Mouse (Mus musculus) fat pad, adult 2 months (tissue): ENCODE results near the gene Armh3.

Experiments used
- DNase-seq: peaks from one replicate; pipeline ENCODE4 v3.0.0-alpha.2; 2011; ENCODE audit warnings: low read depth, low spot score; ENCODE audit errors: extremely low read depth

The Armh3 gene

DNA sequence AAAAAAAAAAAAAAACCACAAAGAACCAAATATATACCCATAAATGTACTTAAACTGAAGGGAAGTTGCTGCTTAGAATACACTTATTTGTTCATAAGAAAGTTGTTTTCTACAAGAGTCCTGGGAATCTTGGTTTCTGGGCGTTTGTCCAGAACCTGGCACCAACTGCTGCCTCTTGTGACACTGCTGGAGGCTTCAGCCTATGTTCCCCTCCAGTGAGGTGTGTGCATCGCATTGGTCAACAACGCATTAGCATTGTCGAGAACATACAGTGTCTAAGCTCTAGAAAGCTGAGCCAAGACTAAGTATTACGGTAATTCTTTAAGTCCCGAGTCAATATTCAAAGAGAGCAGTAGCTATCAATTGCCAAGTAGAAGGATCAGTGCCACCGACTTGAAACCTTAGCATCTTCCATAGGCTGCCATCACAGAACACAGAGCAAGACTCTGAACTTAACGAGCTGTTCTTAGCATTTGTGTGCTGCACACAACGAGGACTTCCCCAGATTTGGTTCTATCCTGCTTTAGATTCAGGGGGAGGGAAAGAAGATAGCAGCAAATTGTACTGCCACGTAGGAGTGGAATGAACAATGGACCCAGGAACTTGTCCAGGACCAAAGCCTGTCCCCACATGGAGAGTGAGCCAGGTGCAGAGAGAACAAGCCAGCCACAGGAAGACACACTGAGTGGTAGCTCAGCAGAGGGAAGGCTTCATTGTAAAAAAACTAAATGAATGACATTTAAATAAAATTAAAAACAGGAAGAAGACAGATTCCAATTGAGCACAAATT lies 86.9 kb downstream of the Armh3 start:
- peak; percentile 74 for DNase-seq

DNA sequence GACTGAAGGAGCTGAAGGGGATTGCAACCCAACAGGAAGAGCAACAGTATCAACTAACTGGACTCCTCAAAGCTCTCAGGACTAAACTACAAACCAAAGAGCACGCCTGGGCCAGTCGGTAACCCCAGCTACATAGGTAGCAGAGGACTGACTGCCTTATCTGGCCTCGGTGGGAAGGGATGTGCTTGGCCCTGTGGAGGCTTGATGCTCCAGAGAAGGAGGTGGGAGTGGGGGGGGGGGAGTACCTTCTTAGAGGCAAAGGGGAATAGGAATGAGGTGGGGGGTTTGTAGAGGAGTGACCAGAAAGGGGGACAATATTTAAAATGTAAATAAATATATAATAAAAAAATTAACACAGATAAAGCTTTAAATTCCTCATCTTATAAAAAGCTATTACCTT lies 90.0 kb downstream of the Armh3 start:
- DNase-seq: no peak

DNA sequence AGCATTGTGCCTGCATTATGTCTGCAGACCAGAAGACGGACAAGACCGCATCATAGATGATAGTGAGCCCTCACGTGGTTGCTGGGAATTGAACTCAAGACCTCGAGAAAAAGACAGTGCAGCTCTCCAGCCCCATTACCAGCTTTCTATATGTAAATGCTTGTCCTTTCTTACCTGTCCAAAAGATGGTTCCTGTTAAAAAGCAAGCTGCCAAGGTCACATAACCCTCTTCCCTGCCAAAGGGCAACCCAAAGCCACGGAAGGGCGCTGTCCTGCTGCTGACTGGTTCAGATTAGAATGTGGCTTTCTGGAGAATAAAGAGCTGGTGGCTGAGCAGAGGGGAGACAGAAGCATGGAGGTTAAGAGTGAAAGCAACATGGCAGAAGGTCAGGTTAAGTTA lies 90.9 kb downstream of the Armh3 start:
- no peak for DNase-seq

DNA sequence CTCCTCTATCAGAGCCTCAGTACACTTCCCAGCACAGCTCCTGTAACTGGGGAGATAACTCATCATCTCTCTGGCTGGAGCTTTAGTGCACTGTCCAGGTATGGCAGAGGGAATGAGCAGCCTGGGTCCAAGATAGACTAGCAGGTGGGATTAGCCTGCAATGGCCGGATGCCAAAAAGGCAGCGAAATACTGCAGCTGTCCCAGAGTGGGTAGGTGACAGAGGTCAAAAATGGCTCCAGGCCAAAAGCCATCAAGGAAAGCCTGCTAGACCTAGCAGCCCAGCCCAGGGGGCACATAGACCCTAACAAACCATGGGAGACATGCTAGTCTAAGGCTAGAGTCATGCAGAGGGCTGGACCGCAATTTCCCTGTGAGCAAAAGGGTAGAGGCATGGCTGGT lies 94.4 kb downstream of the Armh3 start:
- DNase-seq: no peak

DNA sequence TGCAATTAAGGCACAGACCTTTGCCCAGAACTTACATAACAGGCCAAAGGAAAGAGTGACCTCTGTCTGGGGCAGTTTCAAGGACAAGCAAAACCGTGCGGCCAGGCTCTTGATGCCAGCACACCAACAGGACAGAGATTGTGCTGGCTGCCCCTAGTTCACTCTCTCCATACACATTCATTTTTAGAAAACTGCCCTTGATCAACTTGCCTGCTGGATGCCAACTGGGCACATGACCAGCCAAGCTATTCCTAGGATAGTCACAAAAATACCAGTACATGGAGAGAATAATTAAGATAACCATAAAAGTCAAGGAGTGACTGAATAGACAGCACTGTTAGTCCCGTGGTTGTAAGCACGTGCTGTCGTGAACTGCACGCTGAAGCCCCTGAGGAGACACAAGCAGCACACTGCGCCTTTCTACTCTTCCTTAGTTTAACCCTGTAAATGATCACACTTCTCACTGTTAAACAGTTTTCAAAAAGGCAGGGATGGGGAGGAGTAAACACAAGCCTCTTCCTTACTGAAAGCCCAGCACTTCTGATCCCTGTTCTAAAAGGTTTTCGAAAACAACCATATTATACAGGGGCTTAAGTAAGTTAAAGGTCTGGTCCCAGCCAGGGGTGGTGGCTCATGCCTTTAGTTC lies 95.8 kb downstream of the Armh3 start:
- DNase-seq: no peak

DNA sequence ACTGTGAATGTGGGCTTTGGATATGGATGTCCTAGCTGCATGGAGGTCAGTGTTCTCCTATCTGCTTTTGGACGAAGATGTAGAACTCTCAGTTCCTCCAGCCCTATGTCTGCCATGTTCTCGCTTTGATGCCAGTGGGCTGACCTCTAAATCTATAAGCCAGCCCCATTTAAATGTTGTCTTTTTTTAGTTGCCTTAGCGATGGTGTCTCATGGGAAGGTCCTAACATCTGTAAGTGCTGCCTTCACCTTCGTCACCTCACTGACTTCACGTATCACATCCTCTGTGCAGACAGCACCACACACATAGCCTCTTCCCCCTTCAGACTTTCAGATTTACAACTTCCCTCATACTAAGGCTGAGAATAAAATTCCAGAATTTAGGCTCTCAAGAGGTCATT lies 97.5 kb downstream of the Armh3 start:
- no peak for DNase-seq

DNA sequence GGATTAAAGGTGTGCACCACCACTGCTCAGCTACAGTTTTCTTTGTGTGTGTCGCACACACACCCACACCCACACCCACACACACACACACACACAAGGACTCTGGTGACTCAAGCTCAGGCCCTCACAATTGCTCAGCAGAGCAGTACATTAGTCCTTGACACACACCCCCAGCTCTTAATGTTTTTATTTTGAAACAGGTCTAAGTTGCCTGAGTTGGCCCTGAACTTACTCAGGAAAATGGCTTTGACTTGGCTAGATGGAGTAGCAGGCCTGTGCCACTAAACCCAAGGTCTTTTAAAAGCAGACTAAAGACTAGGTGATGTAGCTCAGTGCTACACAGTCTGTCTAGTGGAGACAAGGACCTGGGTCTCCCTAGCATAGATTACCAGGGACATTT lies 102.6 kb downstream of the Armh3 start:
- DNase-seq: no peak

DNA sequence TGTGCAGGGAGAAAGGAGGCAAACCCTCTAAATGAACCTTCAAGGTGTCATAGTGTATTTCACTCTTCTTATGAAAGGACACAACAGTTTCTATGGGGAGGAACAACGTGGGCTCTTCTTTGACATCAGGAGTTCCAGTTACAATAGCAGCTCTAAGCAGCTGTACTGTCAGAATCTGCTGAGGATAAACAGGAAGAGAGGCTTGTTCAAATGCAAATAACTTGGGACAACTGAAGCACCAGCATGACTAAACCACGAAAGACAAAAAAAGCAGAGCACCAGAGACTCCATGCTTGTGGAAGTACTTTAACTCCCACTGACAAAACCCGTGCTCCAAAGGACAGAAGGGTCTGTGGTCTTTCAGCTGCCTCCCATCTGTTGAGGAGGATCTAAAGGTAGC lies 116.2 kb downstream of the Armh3 start:
- DNase-seq: no peak

DNA sequence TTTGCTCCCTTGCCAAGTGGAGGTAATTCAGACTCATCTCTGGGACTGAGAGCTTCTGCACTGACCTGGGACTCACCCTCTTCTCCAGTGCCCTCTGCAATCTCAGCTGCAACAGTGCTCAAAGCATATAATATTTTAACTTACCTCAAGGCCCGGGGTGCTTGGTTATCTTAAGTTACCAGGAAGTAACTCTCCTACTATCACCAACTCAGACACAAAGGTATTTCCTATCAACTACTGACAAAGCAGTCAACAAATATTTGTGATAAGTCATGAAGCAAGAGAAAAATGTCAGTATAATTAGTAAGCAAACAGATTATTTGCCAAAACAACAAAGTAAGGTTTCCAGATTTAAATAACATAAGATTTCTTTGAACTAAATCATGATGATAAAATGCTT lies 125.0 kb downstream of the Armh3 start:
- no peak for DNase-seq

DNA sequence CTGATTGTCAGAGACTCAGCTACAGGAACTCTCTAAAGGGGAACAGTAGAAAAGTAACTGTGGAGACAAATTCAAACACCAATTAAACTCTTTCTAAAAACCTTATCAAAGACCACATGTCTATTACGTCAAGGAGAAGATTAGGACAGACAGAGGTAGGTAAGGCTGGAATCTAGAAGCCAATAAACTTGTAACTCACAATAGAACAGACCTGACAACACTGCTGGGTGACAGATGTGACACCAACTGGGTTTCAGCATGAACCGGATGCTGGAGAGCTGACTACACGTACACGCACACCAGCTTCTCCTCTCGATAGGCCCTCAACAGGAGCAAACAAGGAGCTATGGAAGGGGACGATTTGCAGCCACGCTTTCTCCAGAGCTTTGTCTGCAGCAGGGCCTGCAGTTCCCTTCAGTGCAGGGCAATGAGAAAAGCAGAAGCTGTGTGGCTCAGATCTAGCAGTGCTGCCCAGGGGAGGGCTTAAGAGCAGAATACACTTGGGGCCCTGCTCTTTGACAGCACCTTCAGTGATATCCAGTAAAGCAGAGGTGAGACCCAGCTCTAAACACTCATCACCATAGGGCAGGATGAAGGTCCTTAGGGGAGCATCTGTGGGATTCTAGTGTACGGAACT lies 142.9 kb downstream of the Armh3 start:
- DNase-seq: no peak

DNA sequence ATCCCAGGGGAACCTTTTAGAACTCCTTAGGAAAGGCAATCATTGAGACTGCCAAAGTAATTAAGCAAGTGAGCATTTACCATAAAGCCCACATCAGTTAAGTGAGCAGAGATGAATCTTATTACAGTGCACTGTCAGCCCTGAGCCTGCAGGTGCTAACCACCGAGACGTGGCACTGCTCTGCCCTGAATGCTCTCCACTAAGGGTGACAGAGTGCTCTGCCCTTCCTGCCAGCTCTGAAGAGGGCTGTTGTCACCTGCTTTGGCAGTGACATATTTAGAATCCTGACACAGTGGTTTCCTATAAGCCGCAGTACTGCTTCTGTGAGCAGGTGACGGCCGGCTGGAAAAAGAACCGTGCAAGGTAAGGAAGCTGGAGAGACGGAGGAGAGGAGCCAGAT lies 143.8 kb downstream of the Armh3 start:
- DNase-seq: no peak

DNA sequence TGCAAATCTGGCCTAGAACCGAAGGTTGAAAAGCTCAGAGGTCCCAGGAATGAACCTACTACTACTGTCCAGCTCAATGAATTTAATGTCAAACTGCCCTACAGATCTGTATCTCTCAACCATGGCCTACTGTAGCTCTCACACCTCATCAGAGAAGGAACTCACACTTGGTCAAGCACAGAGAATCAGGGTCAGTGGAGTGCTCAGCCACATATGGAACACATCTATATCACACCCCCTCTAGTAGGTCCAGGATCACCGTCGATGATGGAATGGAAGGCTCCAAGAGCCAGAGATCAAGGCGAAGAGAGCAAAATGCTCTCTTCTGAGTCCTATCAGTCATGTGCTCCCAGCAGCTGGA lies 150.6 kb downstream of the Armh3 start:
- DNase-seq: no peak

DNA sequence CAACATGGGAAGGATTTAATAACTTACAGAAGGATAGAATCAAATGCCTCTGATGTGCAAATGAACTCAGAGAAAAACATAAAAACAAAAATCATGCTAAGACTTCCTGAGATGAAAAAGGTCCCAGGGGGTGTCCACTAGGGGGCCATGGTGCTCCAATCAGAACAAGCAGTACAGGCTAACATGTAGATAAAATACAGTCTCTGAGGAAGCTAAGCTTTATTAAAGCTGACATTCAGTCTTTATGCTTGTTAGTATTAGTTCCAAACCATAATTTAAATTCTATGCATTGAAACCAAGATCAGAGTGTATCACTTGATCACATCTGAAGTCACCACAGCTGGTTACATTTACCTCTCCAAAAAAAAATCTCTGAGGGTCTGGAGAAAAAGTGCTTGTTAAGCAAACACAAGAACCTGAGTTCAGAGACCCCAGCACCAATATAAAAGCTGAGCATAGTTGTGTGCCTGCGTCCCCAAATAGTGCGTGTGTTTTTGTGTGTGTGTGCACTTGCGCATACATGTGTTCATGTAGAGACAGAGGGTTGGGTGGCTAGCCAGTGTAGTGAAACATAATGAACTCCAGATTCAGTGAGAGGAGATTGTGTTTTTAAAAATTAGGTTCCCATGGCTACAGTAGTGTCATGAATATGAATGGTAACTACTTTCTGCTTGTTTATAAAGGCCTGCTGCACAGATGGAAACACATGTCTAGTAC lies 151.1 kb downstream of the Armh3 start:
- no peak for DNase-seq

DNA sequence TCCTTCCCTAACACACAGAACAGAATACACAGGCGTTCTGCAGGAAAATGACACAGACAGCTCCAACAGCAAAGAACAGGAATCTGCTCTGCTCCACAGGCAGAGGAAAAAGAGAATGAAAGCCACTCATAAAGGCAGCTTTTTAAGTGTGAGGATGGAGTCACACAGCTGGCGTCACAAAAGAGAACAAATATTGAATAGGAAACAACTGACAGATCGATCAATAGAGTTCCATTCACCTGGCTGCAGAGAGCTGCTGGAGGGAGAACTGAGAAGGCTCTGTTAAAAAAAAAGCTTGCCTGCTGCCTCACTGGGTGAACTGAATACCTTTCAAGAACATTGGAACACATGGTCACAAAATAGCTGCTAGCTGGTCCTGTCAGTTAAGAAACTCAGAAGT lies 154.1 kb downstream of the Armh3 start:
- DNase-seq: no peak

DNA sequence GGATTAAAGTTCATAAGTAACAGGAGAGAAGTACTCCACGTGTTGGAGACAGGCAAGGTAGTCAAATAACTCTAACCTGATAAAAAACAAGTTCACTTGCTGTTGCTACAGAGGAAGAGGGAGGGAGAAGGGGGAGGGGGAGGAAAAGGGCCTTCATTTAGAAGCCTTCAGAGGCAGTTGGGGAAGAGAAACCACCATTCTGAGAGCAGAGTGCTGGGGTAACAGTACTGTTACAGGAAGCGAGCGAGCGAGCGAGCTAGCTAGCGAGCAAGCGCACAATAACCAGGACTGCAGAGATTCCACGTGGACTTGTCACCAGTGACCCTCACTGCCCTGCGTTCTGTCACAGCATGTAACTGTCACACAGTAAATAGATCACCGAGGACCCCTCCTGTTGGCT lies 154.9 kb downstream of the Armh3 start:
- DNase-seq: no peak

DNA sequence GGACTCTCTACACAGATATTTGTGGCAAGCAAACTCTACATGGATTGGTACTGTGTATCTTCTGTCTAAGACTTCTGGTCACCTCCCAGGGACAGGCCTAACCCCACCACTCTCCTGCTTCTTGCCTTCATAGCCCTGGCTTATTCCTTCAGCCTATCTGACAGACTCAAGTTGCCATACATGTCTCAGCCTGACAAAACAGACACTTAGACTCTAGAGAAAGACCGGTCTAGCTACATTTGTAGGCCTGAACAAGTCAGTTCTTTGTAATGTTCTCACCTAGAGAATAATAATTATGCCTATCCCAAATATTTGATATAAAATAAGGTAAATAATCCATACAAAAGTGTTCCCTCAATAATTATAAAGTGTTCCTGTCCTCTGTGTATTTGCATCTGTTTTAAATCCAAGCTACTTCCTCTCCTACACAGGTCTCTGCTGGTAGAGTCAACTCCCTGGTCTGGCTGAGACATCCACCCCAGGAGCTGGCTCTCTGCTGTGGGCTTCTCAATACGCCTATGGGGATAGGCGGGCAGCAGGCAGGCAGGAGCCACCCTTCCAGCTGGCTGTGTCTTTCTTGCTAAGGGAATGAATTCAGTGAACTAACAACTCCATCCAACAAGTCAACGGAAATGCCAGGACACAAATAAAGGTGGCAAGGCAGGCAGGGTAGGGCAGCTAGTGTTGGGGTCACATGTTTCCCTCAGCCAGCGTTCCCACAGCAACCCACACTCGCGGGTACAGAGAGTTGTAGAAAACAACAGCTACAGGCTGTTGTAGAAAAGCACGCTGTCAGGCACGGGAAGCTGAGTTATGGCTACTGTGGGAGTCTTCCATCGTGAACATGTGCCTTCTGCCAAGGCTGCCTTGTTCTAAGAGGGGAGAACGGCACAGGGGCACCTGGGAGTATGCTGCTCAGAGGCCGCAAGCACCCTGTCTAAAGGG lies 161.0 kb downstream of the Armh3 start:
- peak; percentile 76 for DNase-seq

DNA sequence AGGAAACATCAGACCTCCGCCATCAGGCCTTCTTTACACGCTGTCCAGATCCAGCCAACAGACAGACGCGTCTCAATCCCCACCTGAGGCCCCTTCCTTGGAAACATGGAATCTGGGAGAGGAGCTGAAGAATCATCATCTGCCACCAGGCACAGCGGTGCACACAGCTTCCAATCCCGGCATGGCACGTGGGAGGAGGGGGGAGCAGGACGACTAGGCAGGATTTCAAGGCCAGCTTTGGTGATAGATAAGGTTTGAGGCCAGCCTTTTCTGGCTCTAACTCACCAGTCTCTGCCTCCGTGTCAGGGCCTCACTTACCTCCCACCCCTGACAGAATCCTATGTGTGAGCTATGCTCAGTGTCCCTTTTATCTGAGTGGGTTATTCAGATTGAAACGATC lies 162.8 kb downstream of the Armh3 start:
- DNase-seq: no peak

DNA sequence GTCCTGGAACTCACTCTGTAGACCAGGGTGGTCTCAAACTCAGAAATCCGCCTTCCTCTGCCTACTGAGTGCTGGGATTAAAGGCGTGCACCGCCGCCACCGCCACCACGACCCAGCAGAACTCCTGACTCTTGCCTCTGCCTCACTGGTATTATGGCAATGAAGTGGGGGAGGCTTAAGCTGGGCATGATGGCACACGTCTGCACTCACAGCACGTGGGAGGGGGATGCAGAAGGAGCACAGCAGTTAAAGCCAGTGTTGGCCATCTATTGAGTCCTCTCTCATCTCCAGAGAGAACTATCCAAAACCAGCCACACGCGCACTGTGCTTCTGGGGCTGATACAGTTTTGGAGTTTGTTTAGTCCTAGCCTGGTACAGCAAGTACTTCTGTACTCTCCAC lies 164.6 kb downstream of the Armh3 start:
- DNase-seq: peak; percentile 58

DNA sequence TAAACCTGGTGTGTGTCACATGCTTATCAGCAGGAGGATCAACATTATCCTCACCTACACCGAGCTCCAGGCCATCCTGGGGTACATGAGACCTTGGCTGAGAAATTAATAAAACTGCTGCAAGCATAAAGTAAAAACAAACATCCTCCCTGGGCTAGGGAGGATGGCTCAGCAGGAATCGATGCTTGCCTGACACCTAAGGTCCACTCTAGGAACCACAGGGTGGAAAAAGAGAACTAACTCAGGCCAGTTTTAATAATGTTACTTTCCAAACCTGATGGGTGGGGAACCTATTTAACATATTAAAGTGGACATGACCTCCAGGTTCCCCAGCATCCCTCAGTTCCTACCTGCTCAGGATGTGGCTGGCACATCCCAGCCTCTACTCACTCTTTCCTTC lies 167.6 kb downstream of the Armh3 start:
- DNase-seq: no peak

DNA sequence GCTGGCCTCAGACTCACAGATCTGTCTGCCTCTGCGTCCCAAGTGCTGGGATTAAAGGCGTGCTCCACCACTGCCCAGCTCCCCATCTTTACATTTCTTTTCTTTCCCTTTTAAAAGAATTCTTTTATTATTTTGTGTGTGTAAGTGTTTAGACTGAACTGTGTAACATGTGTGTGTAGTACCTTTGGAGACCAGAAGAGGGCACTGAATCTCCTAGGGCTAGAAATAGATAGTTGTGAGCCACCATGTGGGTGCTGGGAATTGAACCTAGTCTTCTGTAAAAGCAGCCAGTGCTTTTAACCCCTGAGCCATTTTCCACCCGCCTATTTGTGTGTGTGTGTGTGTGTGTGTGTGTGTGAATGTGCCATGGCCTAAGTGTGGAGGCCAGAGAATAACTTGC lies 170.6 kb downstream of the Armh3 start:
- DNase-seq: no peak

DNA sequence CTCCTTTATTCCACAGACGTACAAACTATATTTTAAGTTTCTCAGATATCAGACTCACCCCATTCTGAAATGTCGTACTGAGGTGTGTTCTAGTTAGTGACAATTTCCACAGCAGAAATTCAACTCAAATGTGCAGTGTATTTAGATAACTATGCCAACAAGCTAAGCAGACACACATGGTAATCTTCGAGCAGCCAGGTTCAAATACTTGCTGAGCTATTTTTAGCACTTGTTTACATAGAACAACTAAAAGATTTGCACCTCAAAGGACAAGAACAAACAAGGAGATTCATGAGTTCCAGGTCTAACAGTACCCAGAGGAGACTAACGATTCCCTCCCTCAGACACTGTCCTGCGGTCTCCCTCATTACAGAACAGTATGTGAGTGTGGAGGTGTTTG lies 171.2 kb downstream of the Armh3 start:
- DNase-seq: no peak
